Mouse (Mus musculus) lung, adult 18-20 months (tissue): ENCODE data around the gene Fkbp4.

Experiments used
- DNase-seq, 2 experiments: peaks; one replicate each; pipeline ENCODE4 v3.0.0; 2022; ENCODE audit warnings: mixed read lengths in 2 of 2

Fkbp4 gene

DNA sequence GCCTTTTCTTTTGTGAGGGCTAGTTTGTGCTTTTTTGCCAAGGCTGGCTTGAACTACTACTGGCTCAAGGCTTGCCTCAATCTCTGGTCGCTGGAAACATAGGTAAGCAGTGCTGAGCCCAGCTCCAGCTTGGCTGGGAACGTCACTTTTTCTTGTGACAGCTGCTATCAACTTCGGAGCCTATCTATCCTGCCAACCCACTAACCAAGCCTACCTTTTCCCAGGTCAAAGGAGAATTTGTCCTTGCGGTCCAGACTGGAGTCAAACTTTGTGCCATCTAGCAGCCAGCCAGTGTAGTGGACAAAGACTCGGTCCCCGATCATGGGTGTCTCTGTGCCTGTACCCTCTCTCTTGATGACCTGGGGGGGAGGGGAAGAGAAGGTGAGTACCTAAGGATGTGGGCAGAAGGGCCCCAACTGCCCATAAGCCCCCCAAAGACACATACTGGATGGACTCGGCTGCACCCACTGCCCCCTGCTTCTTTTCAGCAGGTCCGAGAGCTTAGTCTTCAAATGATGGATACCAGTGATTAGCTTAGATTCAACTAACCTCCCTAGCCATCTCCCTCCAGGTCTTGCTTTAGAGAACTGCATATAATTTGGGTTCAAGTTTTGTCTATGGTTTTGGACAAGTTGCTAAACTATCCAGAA, 2.0 kb downstream of the Fkbp4 start:
- no peak for DNase-seq

DNA sequence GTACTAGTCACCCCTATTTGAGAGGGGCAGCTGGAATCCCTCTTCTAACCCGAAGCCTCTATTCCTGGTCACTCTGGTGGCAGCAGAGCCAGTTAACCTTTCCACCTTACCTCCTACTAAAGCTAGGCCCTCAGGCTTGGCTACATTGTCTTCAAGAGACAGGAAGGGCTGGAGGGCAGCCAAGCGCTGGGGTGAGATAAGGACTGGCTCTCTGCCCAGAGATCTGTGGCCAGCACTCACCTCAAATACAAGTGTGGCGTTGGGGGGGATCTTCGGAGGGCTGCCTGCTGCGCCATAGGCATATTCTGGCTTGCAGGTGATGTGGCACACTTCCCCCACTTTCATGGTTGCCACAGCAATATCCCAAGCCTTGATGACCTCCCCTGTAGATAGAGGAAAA, 3.0 kb downstream of the Fkbp4 start:
- DNase-seq = peak; percentile 87 to 92

DNA sequence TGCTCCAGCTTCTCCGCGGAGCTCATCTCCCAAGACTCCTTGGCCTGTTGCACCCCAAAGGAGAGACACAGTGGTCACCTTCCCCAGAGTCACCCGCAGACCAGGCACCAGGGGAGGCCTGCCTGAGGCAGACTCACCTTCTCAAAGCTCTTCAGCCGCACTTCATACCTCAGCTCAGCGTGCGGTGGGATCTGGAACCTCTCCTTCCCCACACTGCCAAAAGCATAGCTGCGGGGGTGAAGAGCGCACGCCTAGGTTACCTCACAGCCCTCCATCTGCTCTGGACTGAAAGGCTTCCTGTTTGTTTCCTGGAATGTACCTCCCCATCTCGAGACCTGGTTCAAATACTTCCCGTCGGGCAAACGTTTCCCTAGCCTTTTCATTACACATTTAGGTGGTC, 4.9 kb downstream of the Fkbp4 start:
- no peak for DNase-seq

DNA sequence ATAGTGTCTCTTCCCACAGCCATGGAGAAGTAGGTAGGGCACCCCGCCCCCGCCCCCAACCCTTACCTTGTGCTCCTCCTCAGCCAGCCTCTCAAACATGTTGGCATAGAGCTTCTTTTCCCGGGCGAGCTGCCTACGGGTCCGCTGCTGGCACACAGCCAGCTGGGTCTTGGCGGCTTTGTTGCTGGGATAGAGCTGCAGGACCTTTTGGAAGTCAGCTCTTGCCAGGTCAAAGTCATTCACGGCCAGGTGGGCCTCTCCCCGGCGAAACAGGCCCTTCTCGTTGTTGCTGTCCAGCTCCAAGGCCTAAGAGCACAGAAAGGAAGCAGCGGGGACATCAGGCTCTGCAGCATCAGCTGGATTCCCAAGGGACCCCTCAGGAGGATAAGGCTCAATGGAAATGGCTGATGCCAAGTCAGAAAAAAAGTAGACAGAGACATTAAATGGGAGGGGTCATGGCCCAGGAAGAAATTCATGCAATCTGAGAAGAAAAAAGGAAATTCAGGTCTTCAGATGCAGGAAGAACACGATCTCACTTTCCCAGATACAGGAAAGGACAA, 6.0 kb downstream of the Fkbp4 start:
- DNase-seq = peak in 1 of 2 experiments; percentile 21

DNA sequence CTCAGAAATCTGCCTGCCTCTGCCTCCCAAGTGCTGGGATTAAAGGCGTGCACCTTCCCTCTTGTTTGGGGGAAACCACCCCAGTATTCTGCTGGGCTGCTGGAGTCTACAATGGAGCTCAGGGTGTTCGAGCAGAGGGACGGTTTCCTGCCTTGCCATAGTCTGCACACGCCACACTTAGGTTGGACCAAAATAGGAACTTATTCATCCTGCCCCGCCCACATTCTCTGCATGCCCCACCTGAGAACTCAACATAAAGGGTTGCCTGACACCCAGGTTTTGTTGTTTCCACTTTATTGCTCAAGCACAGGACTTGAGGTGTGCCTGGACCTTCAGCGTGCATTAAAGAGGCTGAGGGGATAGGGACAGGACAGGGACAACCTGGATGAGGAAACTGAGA, 8.7 kb downstream of the Fkbp4 start:
- DNase-seq = peak in 1 of 2 experiments; percentile 28

DNA sequence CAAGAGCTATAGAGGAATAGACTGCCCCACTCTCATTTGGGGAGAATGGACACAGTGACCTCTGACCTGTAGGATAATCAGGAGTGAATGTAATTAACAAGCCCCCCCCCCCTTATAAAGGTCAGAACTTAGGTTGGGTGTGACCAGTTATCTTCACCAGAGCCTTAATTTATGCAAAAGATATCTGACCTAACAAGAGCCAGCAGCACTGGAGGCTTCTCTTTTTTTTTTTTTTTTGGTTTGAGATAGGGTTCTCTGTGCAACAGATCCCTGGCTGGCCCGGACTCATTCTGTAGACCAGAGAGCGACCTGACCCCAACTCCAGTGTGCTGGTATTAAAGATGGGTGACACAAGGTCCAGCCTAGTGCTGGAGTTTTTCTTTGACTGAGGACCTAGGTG, 9.2 kb downstream of the Fkbp4 start:
- no peak for DNase-seq

DNA sequence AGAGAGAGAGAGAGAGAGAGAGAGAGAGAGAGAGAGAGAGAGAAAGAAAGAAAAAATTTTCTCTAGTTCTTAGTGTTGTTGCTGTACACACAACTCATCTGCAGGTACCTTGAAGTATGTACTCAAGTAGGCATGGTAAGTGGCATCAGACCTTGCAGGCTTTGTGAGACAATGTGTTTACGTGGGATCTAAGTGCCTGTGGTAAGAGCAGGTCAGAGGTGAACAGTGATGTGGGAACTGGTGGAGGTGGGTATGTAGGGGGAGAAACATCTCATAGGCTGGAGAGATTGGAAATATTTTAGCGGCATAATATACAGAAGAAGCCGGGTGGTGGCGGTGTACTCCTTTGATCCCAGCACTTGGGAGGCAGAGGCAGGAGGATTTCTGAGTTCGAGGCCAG, 10.9 kb downstream of the Fkbp4 start:
- peak in 1 of 2 experiments; percentile 36 for DNase-seq

DNA sequence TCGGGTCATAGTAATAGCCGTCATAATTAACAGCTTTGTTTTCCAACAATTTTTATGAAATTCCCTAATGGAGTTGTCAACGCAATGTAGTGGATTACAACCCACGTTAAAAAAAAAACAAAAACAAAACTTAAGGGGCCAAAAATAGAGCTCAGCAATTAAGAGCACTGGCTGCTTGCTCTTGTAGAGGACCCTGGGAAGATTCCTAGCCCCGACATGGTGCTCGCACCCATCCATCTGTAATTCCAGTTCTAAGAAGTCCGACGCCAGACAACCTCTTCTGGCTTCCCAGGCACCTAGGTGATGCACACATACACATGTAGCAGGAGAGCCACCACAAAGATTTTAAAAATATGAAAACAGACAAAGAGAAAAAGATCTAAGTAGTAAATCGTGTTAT, 13.4 kb downstream of the Fkbp4 start:
- no peak for DNase-seq

DNA sequence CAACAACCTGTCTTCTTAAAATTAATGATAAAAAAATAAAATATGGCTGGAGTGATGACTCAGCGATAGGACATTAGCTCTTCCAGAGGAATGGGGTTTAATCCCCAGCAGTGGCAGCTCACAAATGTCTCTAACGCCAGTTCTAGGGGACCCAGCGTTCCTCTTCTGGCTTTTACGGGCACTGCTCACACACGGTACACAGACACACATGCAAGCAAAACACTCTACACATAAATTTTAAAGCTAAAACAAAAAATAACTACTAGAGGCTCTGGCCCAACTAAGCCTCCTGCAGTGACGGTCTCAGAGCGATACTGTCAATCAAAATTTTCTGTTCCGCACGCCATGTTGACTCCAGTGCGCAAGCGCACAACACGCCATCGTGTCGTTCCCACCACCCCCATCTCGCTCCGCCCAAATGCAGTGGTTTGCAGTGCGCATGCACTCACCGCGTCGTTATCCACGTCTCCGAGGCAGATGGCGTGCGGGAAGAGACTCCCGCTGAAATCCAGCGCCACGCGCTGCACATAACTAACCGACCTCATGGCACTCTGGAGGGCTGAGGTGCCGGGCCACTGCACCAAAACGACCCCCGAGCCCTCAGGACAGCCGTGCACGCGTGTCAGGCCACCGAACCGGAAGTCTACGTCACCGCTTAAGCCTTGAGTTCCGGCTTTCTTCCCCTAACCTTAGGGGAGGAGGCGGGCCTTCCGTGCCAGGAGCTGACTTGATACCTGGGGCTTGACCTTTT, 14.0 kb downstream of the Fkbp4 start, which contains the start of gene Itfg2:
Itfg2 (minus strand) TSS at position 663 of the 751 bp plus-strand sequence.
- DNase-seq = peak; percentile 96 to 97

DNA sequence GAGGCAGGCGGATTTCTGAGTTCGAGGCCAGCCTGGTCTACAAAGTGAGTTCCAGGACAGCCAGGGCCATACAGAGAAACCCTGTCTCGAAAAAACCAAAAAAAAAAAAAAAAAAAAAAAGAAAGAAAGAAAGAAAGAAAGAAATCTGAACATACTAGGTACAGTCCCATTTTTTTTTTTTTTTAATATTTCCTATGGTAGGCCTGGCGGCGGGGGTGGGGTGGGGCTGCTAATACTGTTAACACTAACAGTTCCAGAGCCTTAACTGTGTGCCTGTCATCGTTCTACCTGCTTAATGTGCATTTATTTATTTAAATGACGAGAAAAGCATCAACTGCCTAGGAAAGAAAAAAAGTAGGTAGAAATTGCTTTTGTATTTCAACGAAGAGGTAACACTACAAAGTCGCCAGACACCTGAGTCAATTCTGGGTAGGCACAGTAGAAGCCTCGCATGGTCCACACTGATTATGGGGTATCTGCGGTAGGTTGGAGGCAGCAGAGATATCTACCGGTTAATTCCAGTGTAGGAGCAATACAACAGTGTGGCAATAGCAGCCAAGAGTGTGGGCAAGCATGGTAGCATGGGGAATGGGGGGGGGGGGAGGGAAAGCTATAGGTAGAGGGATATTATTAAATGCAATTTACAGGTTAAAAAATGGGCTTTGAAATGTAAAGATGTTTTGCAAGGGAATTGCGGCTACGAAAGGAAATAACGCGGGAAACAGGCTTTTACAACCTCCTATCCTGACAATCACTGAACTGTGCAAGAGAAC, 14.8 kb downstream of the Fkbp4 start:
- no peak for DNase-seq

DNA sequence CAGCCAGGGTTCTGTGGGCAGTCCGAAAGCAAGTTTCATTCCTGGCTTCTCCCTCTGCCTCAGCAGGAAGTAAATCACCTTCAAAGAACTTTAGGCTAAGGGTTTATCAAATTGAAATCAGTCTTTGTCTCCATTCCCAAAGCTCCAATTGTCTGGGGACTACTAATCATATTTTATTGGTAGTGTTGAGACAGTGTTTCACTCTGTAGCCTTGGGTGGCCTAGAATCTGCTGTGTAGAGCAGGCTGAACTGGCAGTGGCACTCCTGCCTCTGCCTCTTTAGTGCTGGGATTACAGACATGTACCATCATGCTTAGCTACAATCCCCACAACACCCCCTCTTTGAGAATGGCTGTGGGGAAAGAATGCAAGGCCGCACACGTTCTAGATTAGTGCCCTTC, 17.0 kb downstream of the Fkbp4 start:
- no peak for DNase-seq

DNA sequence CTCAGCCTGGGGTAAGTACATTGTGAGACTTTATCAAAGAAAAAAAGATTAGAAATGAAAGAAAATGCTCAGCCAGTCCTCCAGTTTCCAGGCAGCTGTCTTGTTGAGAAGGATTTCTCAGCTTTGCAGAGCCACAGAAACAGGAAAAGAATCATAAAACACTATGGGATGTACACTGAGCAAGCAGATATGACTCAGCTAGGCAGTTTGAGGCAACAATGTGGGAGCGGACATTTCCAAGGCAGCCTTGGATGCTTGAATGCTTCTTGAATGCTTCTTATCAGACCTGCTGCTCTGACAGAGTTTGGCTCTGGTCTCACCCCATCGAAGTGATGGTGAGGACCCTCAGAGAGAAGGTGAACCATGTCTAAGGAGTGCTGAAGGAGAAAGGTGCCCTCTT, 17.4 kb downstream of the Fkbp4 start:
- no peak for DNase-seq

DNA sequence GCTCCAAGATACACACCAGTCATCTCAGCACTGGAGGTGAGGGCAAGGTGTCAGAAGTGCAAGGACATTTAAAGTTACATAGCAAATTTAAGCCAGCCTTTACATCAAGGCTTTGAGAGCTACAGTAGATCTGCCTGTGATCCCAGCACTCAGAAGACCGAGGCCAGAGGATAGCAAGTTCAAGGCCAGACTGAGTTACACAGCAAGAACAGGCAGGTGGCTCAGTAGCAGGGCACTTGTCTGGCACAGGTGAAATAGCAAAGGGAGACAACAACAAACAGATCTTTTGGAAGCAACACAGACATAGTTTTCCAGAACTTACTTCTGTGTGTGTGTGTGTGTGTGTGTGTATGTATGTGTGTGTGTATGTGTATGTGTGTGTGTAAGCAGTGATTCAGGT, 20.4 kb downstream of the Fkbp4 start:
- no peak for DNase-seq

DNA sequence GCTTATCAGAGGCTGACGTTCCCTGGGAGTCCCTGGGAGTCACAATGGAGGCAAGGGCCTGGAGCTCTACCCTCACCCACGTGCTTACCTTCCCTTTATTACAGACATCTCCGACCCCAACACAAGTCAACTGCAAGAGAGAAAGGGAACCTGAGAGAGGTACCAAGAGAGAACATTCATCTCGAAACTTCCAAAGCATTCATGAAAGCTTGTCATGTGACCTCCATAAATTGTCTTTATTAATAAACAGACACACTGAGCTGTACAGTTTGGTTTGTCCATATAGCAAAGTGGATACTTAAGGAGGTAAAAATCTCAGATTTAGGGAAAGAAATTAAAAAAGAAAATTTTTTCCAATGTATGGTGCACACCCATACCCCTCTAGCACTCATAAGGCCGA, 22.3 kb downstream of the Fkbp4 start:
- DNase-seq = no peak

DNA sequence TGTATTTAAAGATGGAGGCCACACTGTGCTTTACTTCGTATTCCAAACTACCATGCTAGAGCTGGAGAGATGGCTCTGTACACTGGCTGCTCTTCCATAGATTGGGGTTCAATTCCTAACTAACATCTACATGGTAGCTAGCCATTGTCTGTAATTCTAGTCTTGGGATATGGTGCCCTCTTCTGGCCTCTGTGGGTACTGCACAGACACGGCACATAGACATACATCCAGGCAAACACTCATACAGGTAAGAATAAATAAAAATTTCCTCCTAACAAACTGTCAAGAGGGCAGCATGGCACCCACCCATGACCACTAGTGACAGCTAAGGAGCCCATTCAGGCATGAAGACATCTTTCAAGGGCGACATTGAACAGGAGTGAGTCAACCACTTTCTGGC, 27.4 kb downstream of the Fkbp4 start:
- peak; percentile 61 to 66 for DNase-seq

DNA sequence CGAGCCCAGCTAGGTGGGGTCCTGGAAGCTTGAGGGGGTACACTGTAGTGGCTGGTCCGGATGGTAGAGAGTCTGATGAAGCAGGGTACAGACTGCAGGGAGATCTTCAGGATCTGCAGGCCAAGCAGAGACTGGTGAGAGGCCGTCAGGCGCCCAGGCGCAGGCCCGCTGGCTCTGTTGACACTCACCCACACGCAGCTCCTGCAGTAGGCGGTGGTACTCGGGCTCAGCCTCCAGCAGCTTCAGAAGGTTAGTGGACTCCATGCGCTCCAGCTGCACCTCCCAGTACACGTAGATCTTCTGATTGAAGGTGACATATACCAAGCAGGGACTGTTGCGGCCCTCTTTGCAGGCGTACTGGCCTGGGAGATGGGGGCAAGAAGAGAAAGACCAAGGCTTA, 28.2 kb downstream of the Fkbp4 start:
- DNase-seq = no peak

DNA sequence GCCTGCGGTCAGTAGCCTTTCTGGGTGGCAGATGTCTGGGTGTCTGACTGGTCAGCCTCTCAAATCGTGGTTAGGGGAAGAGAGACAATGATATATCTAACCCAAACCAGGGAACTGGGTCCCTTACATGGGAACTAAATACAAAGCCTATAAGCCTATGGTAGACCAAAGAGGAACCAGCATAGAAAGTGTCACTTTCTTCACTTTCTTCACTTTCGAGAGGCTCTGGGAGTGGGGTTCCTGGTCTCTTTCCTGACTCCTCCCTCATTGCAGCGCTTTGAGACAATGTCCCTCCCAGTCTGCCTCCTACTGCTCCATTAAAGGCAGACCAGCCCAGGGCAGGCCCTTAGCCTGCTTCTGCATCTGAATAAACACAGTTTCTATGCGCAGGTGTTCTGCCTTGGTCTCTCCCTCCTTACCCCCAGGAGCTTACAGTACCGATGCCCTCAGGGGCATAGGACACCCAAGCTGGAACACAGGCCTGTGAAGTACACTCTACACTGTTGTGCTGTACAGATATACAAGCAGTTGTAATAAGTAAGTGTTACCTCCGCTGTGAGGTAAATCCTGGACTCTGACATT, 29.8 kb downstream of the Fkbp4 start:
- no peak for DNase-seq

DNA sequence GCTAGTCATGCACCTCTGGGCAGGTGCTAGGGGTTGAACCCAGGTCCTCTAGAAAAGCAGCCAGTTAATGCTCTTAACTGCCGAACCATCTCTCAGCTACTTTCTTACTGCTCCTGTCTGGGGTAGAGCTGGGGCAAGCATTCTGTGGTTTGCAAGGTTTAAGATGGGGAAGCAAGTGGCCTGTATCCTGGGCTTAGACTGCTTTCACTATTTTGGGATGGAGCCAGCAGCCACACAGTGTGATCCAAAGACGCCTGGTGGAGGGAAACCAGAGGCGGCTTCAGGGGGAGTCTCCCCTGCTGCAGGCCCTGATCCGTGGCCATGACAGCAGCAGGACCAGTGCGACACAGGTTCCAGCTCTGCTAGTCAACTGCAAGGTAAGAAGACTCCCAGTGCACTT, 33.8 kb downstream of the Fkbp4 start:
- no peak for DNase-seq

DNA sequence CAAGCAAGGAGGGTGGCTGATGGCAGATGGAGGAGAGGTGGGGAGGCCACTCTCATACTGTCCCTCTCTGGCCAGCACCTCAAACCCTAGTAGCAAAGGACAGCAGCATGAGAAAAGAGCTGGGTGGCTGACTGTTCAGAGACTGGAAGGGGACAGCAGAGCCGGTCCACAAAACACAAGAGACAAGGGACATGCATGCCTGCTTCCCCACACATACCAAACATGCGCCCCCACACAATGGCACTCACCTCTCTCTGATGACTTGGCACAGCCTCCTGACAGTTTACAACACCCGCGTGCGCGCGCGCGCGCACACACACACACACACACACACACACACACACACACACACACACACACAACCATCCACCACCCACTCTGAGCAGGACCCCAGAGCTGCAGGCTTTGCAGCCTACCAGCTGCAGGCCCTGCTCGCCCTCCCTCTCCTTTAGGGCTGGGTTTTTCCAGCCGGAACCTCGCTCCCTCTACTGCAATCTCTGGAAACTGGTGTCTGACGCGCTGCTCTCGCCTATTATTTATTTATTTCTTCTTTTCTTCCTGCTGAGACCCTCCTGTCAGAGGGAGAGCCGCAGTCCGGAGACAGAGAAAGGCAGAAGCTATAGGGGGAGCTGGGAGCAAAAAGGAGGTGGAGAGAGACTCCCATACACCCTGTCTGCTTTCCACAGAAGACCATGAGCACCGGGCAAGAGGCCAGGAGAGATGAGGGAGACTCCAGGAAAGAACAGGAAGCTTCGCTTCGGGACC, 38.9 kb downstream of the Fkbp4 start:
- DNase-seq = no peak

DNA sequence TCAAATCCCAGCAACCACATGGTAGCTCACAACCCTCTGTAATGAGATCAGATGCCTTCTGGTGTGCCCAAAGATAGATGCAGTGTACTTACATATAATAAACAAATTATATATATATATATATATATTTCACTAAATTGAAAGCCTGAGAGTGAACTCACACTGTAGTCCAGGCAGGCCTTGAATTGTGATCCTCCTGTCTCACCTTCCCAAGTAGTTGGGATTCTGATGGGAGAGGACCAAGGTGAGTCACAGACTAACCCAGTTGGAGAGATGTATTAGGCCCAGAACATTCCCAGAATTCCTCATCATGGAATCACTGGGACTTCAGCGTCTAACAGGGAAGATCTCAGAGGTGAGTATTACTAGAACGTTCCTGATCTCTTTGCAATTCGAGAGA, 39.5 kb downstream of the Fkbp4 start, which contains the start of gene Nrip2:
Nrip2 (plus strand) TSS at position 301 of the 400 bp plus-strand sequence.
- DNase-seq = no peak

DNA sequence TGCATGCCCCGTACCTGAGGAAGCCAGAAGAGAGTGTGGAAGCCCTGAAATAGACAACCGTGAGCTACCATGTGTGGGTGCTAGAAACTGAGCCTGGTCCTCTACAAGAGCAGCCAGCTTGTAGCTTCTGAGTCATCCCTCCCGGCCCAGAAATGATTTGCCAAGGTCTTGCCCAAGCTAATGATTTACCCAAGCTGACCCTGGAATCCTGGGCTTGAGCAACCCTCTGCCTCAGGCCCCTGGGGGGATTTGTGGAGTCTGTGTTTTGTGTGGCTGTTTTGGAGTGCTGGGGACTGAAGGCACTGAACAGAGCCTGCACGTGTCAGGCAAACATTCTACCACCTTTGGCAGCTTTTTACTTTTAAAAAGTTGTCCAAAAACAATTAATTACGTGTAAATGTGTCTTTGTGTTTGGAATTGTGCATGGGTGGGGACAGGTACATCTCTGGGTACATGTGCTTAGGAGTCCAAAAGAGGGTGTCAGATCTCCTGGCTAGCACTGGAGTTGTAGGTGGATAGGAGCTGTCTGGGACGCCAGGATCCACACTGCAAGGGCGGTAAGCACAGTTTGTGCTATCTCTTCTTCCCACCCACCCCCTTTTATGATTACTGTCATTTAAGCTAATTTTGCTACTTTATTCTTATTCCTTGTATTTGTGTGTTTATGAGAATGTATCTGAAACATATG, 40.8 kb downstream of the Fkbp4 start:
- DNase-seq = no peak

DNA sequence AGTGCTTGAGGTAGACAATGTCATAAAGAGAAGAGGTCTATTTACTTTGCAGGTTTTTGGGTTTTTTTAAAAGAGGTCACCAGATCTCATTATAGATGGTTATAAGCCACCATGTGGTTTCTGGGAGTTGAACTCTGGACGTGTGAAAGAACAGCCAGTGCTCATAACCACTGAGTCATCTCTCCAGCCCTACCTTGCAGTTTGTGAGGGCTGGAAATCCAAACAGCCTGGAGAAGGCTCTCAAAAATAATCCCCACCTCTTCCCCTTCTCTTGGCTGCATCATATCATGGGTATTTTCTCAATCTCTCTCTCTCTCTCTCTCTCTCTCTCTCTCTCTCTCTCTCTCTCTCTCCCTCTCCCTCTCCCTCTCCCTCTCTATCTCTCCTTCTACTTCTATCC, 47.8 kb downstream of the Fkbp4 start:
- DNase-seq = no peak
